Mouse (Mus musculus) liver, embryonic 13.5 days (tissue): ENCODE measurements around the gene Mrgprh. TPM values are rescaled to one million over a fixed set of nuclear protein-coding genes. Genes with fewer than 3 reads are reported as not detected.

Experiments
- ATAC-seq: fragments of 200-750 bp; cut with Nextera tagmentation; 2 replicates; pipeline ENCODE4 v1.8.0; 2017; ENCODE audit warnings: low read depth, mild to moderate bottlenecking, moderate number of reproducible peaks, moderate library complexity
- DNase-seq: peaks from one replicate; pipeline ENCODE4 v3.0.0; 2022
- H3K27ac ChIP-seq: fragments of 300-500 bp; sonication (generic); 2 replicates; pipeline ENCODE4 v1.5.1; 2015; ENCODE audit warnings: moderate library complexity, mild to moderate bottlenecking, inconsistent platforms
- H3K27me3 ChIP-seq: fragments of 300-500 bp; sonication (generic); 2 replicates; pipeline ENCODE4 v1.6.1; 2015; ENCODE audit warnings: mild to moderate bottlenecking, inconsistent platforms
- H3K36me3 ChIP-seq: fragments of 300-500 bp; sonication (generic); 2 replicates; pipeline ENCODE4 v1.6.1; 2015; ENCODE audit warnings: mild to moderate bottlenecking, inconsistent platforms
- H3K4me1 ChIP-seq: fragments of 300-500 bp; sonication (generic); replicated peaks from 2 replicates; pipeline ENCODE4 v1.6.1; 2015; ENCODE audit warnings: inconsistent platforms
- H3K4me2 ChIP-seq: fragments of 300-500 bp; sonication (generic); 2 replicates; pipeline ENCODE4 v1.6.1; 2015; ENCODE audit warnings: inconsistent platforms, mild to moderate bottlenecking, moderate library complexity
- H3K4me3 ChIP-seq: fragments of 300-500 bp; sonication (generic); replicated peaks from 2 replicates; pipeline ENCODE4 v1.5.1; 2015; ENCODE audit warnings: mild to moderate bottlenecking, inconsistent platforms
- H3K9ac ChIP-seq: fragments of 300-500 bp; sonication (generic); 2 replicates; pipeline ENCODE4 v1.6.1; 2015; ENCODE audit warnings: mild to moderate bottlenecking, inconsistent platforms
- H3K9me3 ChIP-seq: fragments of 300-500 bp; sonication (generic); replicated peaks from 2 replicates; pipeline ENCODE4 v1.6.1; 2016; ENCODE audit warnings: inconsistent platforms
- WGBS: fragments of 180-500 bp; shearing (Covaris S2); methylation state at CpG from one replicate; pipeline ENCODE4 v1.1.7; 2015; ENCODE audit not compliant: insufficient replicate concordance; 5-methylcytosine and 5-hydroxymethylcytosine counted together
- polyA plus RNA-seq: library from polyadenylated mRNA; unstranded; fragments of >200 nt; fragmentation: Nextera tagmentation; extraction: Ambion mirVana; gene quantifications from 2 replicates; pipeline ENCODE4 v1.2.1, GENCODE M21; 2015

Gene Mrgprh
- polyA plus RNA-seq, 1 experiment from 2014 or later = not detected

DNA sequence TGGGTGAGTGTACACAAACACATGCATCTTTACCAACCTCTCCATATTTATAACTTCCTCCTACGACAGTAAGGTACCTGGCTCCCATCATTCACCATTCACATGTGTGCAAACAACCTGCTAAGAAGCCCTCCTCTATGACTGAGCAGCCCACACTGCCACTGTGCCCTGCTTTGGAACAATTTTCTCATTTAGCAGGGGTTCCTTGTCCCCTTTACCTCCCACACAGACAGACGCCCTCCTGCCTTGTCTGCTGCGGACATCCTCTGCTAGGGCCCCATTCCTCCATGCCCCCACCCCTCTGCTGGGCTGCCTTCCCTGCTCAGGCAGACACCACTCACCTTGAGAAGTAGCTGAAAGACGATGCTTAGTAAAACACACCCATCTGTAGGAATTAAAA, 28.1 kb upstream of the Mrgprh start:
- 53% methylated on average over 4 of the region's 4 CpGs for WGBS
- Histone ChIP-seq H3K27me3 (0 out of 2 replicates have a peak, but pooled peaks cover 7% of the 10 kb centered on the region), H3K9me3 (no peaks in the 10 kb centered on the region), H3K4me3 (no peak overlapping the region), H3K27ac (no peak overlapping the region), H3K36me3 (no peaks in the 10 kb centered on the region), H3K4me2 (no peak overlapping the region), H3K4me1 (no peaks in the 10 kb centered on the region), H3K9ac (no peak overlapping the region)
- ATAC-seq (no peak), DNase-seq (no peak)

DNA sequence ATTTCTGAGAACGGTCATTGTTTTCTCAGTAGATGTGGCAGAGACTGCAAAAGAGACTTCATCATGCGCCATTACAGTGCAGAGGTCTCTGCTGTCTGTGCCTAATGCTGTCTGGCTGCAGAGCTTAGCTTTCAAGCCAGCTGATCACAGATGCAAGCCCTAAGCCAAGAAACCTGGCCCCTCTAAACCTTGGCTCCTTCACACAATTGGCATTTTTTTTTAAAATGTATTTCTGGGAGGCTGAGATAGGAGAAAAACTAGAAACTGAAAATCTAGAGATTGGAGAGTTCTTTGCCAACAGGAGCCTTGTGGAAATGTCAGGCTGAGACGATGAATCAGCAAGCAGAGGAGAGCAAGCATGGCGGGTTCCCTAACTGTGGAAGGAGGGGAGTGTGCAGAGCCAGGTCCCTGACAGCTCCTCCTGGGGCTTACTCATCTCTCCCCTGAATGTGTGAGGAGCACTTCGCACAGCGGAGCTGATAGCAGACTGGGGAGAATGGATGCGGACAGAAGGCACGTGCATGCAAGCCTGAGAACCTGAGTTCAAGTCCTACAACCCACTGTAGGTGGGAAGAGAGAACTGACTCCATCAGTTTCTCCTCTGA, 26.0 kb upstream of the Mrgprh start:
- H3K4me1 ChIP-seq = no peaks in the 10 kb centered on the region
- no peak overlapping the region for H3K4me3 ChIP-seq
- H3K9me3 ChIP-seq = no peaks in the 10 kb centered on the region
- H3K27me3 ChIP-seq = 0 out of 2 replicates have a peak, but pooled peaks cover 7% of the 10 kb centered on the region
- no peak for DNase-seq
- H3K4me2 ChIP-seq = no peak overlapping the region
- no peak overlapping the region for H3K27ac ChIP-seq
- no peak for ATAC-seq
- H3K9ac ChIP-seq = no peak overlapping the region
- no peaks in the 10 kb centered on the region for H3K36me3 ChIP-seq
- WGBS = 69% methylated on average over 8 of the region's 8 CpGs

- Histone ChIP-seq H3K9me3 (no peaks in the 10 kb centered on the region), H3K9ac (no peak overlapping the region), H3K27me3 (0 out of 2 replicates have a peak, but pooled peaks cover 7% of the 10 kb centered on the region), H3K36me3 (no peaks in the 10 kb centered on the region), H3K27ac (no peak overlapping the region), H3K4me3 (no peak overlapping the region), H3K4me1 (no peaks in the 10 kb centered on the region), H3K4me2 (no peak overlapping the region)
- DNase-seq (no peak), ATAC-seq (no peak)
- 55% methylated on average over 11 of the region's 11 CpGs for WGBS
These were observed 24.1 kb upstream of the Mrgprh start for GRCm38 (mm10) chr17:12851689-12852088.

- H3K4me3 ChIP-seq = no peak overlapping the region
- 54% methylated on average over 2 of the region's 2 CpGs for WGBS
- no peak for ATAC-seq
These were observed 22.0 kb upstream of the Mrgprh start for GRCm38 (mm10) chr17:12853821-12854220.

GRCm38 (mm10) chr17:12854386-12854785, 21.4 kb upstream of the Mrgprh start:
- H3K4me1 ChIP-seq = no peaks in the 10 kb centered on the region
- DNase-seq (no peak), ATAC-seq (no peak)
- no peak overlapping the region for H3K4me3 ChIP-seq
- H3K9ac ChIP-seq = no peak overlapping the region
- WGBS = 80% methylated on average over 11 of the region's 11 CpGs
- H3K9me3 ChIP-seq = no peaks in the 10 kb centered on the region
- H3K27ac ChIP-seq = no peak overlapping the region
- H3K36me3 ChIP-seq = no peaks in the 10 kb centered on the region
- 0 out of 2 replicates have a peak, but pooled peaks cover 5% of the 10 kb centered on the region for H3K27me3 ChIP-seq
- no peak overlapping the region for H3K4me2 ChIP-seq

More at GRCm38 (mm10) chr17:12853821-12854220, 22.0 kb upstream of the Mrgprh start:
- 0 out of 2 replicates have a peak, but pooled peaks cover 7% of the 10 kb centered on the region for H3K27me3 ChIP-seq
- H3K9ac ChIP-seq = no peak overlapping the region
- H3K27ac ChIP-seq = no peak overlapping the region
- DNase-seq = no peak
- no peak overlapping the region for H3K4me2 ChIP-seq
- H3K9me3 ChIP-seq = no peaks in the 10 kb centered on the region
- H3K36me3 ChIP-seq = no peaks in the 10 kb centered on the region
- H3K4me1 ChIP-seq = no peaks in the 10 kb centered on the region

DNA sequence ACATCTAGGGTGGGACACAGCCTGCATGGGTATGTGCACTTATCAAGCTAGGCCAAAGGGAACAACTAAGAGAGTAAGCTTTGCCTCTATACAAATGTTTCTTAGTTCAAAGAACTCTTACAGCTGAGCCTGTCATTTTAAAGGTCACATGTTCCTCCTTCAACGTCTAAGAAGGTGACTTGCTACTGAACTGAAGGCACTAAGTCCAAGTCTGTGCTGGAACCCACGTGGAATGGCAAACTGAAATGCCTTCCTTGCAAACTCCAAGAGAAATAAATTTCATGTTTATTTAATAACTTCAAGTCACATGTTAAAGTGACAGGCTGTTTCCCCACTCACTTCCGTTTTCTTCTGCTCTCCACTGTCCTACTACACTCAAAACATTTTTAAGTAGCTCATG, 18.4 kb upstream of the Mrgprh start:
- no peaks in the 10 kb centered on the region for H3K27me3 ChIP-seq
- no peak overlapping the region for H3K4me2 ChIP-seq
- H3K27ac ChIP-seq = no peak overlapping the region
- H3K9ac ChIP-seq = no peak overlapping the region
- H3K4me3 ChIP-seq = no peak overlapping the region
- ATAC-seq = no peak
- no peaks in the 10 kb centered on the region for H3K4me1 ChIP-seq
- H3K36me3 ChIP-seq = no peaks in the 10 kb centered on the region
- no peaks in the 10 kb centered on the region for H3K9me3 ChIP-seq
- DNase-seq = no peak
- 28% methylated on average over 3 of the region's 3 CpGs for WGBS

DNA sequence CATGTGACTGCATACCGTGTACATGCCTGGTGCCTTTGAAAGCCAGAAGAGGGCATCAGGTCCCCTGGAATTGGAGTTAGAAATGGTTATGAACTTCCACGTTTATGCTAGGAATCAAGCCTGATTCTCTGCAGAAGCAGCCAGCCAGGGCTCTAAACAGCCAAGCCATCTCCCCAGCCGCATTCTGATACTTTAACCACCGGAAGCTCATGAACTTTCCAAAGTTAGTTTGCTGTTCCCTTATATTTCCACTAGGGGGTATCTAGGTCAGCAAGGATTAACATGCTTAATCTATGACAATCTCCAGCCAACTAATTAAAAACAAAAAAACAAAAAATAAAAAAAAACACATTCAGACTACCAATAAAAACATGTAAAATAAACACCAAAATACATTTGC, 17.8 kb upstream of the Mrgprh start:
- Histone ChIP-seq H3K9ac (no peak overlapping the region), H3K9me3 (no peaks in the 10 kb centered on the region), H3K4me1 (no peaks in the 10 kb centered on the region), H3K4me3 (no peak overlapping the region), H3K27ac (no peak overlapping the region), H3K36me3 (no peaks in the 10 kb centered on the region), H3K4me2 (no peak overlapping the region), H3K27me3 (no peaks in the 10 kb centered on the region)
- WGBS = 38% methylated on average over 4 of the region's 4 CpGs
- ATAC-seq = no peak
- DNase-seq = no peak

DNA sequence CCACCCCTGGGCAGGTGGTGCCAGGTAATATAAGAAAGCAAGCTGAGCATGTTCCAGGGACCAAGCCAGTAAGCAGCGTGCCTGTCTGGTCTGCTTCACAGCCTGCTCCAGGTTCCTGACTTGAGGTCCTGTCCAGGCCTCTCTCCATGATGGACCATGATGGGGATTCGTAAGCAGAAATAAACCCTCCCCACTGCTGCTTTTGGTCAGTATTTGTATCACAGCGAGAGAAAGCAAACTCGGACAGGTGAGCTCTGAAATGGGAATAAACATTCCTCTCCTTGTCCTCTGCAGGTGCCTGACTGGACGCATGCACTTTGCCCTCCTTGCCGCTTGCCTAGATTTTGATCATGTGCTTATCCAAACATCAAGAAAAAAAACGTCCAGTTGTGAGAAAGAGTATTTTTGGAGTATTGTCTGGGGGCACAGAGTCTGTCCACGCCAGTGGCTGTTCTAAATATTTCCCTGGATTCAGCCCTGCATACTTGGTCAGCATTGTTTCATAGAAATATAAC, 16.8 kb upstream of the Mrgprh start:
- Histone ChIP-seq H3K4me1 (no peaks in the 10 kb centered on the region), H3K27ac (no peak overlapping the region), H3K36me3 (no peaks in the 10 kb centered on the region), H3K9ac (no peak overlapping the region), H3K4me3 (no peak overlapping the region), H3K9me3 (no peaks in the 10 kb centered on the region), H3K27me3 (no peaks in the 10 kb centered on the region), H3K4me2 (no peak overlapping the region)
- ATAC-seq (no peak), DNase-seq (no peak)
- 53% methylated on average over 8 of the region's 8 CpGs for WGBS

- ATAC-seq (no peak), DNase-seq (no peak)
- Histone ChIP-seq H3K27ac (no peak overlapping the region), H3K9me3 (no peaks in the 10 kb centered on the region), H3K9ac (no peak overlapping the region), H3K4me3 (no peak overlapping the region), H3K27me3 (no peaks in the 10 kb centered on the region), H3K4me2 (no peak overlapping the region), H3K4me1 (no peaks in the 10 kb centered on the region), H3K36me3 (no peaks in the 10 kb centered on the region)
These were observed 11.7 kb upstream of the Mrgprh start for GRCm38 (mm10) chr17:12864111-12864510.

- H3K27ac ChIP-seq = no peak overlapping the region
- no peak overlapping the region for H3K4me2 ChIP-seq
- WGBS = 35% methylated on average over 3 of the region's 3 CpGs
- H3K4me1 ChIP-seq = no peaks in the 10 kb centered on the region
- H3K4me3 ChIP-seq = no peak overlapping the region
- H3K27me3 ChIP-seq = peaks cover 11% of the 10 kb centered on the region; the same call in 1 of the 2 replicates
- no peak overlapping the region for H3K9ac ChIP-seq
- no peaks in the 10 kb centered on the region for H3K9me3 ChIP-seq
- DNase-seq (no peak), ATAC-seq (no peak)
- H3K36me3 ChIP-seq = no peaks in the 10 kb centered on the region
These were observed 10.4 kb upstream of the Mrgprh start for GRCm38 (mm10) chr17:12865407-12865806.

DNA sequence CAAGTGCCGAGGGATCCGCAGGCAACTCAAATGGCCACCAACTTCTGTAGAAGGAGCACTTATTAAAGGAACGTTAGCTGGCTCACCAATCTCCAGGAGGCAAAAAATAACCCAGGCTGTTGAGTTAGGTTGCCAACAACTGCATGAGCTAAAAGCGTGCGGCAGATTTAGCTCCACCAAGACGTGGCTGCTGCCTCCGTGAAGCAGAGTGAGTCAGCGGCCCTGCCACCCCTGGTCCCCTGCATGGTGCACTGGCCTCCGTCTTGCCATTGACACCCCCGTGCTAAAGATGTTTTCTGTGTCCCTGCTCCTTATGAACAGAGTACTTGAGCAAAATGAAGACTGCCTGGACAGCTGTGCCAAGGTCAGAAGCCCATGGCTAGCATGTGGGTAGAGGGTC, 9.0 kb upstream of the Mrgprh start:
- no peak overlapping the region for H3K27ac ChIP-seq
- no peak overlapping the region for H3K4me2 ChIP-seq
- WGBS = 65% methylated on average over 10 of the region's 10 CpGs

GRCm38 (mm10) chr17:12868043-12868442, 7.8 kb upstream of the Mrgprh start, which contains the start of gene Mas1:
TSS of gene Mas1 (minus strand) at chr17:12868143.
- Histone ChIP-seq H3K9ac (no peak within 1 kb of the TSS), H3K4me2 (no peak within 1 kb of the TSS), H3K4me1 (no peaks in the 10 kb centered on the region), H3K27ac (no peak within 1 kb of the TSS), H3K9me3 (no peaks in the 10 kb centered on the region), H3K27me3 (peaks cover 30% of the 10 kb centered on the region), H3K36me3 (no peaks in the 10 kb centered on the region), H3K4me3 (no peak within 1 kb of the TSS)
- ATAC-seq (no peak), DNase-seq (no peak)
- 39% methylated on average over 2 of the region's 2 CpGs for WGBS

More for the DNA sequence above, 9.0 kb upstream of the Mrgprh start:
- Histone ChIP-seq H3K4me3 (no peak overlapping the region), H3K36me3 (no peaks in the 10 kb centered on the region), H3K27me3 (peaks cover 20% of the 10 kb centered on the region), H3K9ac (no peak overlapping the region), H3K4me1 (no peaks in the 10 kb centered on the region), H3K9me3 (no peaks in the 10 kb centered on the region)
- no peak for DNase-seq
- no peak for ATAC-seq
